Mouse (Mus musculus) cerebellum, adult 18-20 months (tissue): Measurements from ENCODE around the gene Loxl3.

ENCODE experiments used
- DNase-seq, 2 experiments: peaks; one replicate each; pipeline ENCODE4 v3.0.0; 2021

The Loxl3 gene

GRCm38 (mm10) chr6:83019044-83019443, 14.9 kb upstream of the Loxl3 start:
- no peak for DNase-seq

DNA sequence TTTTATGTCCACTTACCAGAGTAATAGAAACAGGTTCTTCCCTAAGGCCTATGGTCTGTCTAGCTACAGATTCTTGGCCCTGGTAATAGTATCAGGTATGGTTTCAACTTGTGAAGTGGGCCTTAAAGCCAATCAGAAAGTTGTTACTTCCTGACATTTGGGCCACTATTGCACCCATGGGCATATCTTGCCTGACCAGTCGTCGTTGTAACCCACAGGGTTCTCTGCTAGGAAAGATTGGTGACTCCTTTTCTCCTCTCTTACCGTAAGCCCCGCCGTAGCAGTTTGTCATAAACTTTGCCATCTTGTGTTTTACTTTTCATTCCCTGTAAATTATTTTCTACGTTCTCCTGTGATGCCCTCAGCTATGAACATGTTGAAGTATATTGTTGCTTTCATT, 13.9 kb upstream of the Loxl3 start:
- DNase-seq: no peak

GRCm38 (mm10) chr6:83020836-83021593, 13.0 kb upstream of the Loxl3 start:
- DNase-seq: no peak

GRCm38 (mm10) chr6:83023008-83023407, 11.0 kb upstream of the Loxl3 start:
- no peak for DNase-seq

DNA sequence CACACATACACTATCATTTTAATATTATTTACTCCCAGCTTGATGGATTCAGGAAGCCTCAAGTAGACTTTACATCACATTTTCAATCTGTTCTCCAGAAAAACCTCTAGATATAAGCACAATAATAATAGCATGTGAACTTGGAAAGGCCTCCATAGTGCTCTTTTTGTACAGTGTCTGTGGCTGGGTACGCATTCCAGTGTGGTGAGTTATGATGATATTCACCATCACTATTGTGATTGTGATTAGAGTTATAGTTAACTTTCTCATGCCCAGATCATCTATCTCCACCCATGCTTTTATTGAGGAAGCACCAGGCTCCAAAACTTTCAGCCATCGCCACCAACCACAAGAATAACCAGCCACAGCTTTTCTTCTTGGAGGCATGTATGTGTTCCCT, 10.2 kb upstream of the Loxl3 start:
- no peak for DNase-seq

- DNase-seq: no peak
Measured at GRCm38 (mm10) chr6:83024421-83024820, 9.6 kb upstream of the Loxl3 start.

- DNase-seq: no peak
Measured at GRCm38 (mm10) chr6:83025221-83025620, 8.8 kb upstream of the Loxl3 start.

- DNase-seq: no peak
Measured at GRCm38 (mm10) chr6:83027293-83027692, 6.7 kb upstream of the Loxl3 start.

GRCm38 (mm10) chr6:83027706-83028105, 6.3 kb upstream of the Loxl3 start:
- no peak for DNase-seq

- no peak for DNase-seq
Measured at GRCm38 (mm10) chr6:83029777-83030176, 4.2 kb upstream of the Loxl3 start.

- no peak for DNase-seq
Measured at GRCm38 (mm10) chr6:83031111-83031510, 2.9 kb upstream of the Loxl3 start.

GRCm38 (mm10) chr6:83031921-83032590, 1.9 kb upstream of the Loxl3 start:
- no peak for DNase-seq

DNA sequence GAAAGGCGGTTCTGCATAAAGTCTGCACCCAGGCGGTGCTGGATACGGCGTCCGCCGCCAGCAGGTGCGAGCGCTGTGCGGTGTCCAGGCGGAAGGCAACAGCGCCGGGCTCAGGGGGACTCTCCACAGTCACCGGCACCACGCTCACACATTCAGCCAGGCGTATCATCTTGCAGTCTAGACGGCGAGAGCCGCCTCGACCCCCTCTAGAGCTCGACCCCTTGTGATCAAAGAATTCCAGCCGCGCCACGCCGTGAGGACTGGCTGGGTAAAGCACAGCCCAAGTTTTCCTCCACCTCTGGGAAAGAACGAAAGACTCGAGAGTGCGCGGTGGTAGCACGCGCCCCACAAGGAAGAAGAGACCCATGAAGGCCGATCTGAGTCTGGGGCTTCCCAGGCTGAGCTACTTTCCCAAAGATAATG, 1.2 kb upstream of the Loxl3 start:
- no peak for DNase-seq

GRCm38 (mm10) chr6:83034463-83035055, 586 bp downstream of the Loxl3 start:
- no peak for DNase-seq

DNA sequence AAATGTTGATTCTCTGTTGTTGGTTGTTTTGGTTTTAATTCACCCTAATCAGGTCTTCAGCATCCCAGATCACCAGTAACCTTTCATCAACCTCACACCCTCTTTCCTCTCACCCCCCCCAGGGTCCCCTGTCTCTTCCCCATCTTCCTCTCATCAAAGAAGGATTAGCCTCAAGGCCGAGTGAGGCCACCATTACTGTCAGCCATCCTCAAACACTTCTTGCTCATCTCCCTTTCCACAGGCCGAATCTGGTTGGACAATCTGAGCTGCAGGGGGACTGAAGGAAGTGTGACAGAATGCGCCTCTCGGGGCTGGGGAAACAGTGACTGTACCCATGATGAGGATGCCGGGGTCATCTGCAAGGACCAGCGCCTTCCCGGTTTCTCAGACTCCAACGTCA, 3.2 kb downstream of the Loxl3 start:
- DNase-seq: no peak

DNA sequence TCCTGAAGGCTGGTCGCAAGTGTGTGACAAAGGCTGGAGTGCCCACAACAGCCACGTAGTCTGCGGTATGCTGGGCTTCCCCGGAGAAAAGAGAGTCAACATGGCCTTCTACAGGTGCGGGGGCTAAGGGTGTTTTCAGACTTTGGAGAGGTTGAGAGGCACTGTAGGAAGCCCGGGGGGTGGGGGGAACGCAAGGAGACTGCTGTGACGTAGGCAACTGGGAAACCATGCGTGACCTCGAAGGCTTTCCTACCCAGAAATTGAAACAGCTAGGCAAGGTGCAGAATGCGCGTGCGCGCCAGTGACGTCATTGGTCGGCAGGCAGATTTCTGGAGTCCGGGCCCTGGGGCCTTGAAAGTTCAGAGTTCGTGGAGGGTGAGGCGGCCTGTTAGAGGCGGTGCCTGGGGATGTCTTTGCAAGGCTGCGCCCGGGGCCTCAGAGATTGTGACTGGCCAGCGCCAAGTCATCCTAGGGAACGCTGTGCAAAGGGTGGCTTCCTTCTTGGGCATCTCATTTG, 4.6 kb downstream of the Loxl3 start:
- DNase-seq: peak; percentile 87 to 90

DNA sequence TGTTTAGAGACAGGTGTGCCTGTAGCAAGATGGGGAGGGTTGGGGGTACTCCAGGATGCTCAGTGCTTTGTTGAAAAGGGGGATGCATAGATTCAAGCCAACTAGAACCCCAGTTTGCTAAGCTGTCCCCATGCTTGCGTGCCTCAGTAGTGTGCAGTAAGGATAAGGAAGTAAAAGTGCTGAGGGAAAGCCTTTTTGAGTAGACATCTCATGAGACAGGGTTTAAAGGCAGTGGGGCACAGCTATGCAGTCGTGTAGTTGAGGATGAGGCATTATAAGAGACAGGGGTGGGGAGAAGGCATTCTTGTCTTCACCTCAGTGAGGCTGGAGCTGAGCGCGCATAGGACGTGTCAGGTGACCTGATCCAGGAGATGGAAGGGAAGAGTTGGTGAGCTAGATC, 6.6 kb downstream of the Loxl3 start:
- no peak for DNase-seq

DNA sequence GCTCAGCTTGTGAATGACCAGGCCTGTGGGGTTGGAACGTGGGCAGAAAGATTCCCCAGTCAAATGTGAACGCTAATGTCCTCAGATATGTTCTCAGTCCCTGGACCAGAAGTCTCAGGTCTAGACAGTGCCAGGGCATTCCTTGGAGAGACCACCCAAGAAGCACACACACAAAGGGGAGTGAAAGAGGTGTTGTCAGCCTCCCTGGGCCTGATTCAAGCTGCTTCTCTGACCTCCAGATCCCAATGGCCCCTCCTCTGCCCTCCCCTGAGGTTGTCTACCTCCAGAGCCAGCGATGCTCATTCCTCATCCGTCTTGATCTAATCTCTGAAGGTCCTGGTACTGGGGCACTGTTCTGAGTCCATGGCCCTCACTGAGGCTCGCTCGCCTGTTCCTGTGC, 9.6 kb downstream of the Loxl3 start:
- no peak for DNase-seq

DNA sequence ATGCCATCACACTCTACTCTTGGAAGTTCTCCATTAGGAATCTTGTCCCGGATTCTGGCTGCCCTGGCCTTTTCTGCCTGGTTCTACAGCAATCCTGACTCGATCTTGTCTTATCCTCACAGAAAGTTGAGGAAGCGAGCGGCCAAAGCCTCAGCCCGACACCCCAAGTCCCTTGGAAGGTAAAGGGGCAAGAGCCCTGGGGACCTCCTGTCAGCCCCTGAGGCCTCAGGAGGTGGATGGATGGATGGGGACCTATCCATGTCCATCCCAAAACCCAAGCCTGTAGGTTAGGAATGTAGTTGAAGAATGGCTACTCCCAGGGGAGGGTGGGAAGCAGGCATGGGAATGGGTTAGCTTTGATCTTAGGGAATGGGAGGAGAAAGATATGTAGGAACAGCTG, 10.0 kb downstream of the Loxl3 start:
- no peak for DNase-seq

- DNase-seq: no peak
Measured at GRCm38 (mm10) chr6:83044742-83045141, 10.8 kb downstream of the Loxl3 start.

GRCm38 (mm10) chr6:83049367-83049766, 15.4 kb downstream of the Loxl3 start:
- no peak for DNase-seq

- peak in 1 of 2 experiments; percentile 41 for DNase-seq
Measured at GRCm38 (mm10) chr6:83053136-83053960, 19.4 kb downstream of the Loxl3 start.
